Mouse (Mus musculus) cerebellum, adult 11 months (tissue): ENCODE results near the gene Cit.

ENCODE experiments used
- DNase-seq: peaks from one replicate; pipeline ENCODE4 v3.0.0; 2022

Gene Cit

DNA sequence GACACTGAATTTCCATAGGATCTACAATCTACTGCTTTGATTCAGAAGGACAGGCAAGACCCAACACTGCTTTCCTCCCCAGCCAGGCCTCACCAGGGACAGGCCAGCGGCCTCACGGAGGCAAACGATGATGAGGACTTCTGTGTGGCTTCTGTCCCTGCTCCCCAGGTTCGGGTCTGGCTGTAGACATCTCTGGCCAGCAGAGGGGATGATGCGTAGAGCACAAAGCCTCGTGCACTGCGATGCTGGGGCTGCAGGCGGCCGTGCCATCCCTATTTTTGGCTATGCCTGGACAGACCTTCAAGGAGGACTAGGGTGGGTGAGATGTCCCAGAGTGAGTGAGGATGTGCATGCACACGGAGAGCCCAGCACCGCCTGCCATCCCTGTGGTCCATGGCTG, 169.2 kb downstream of the Cit start:
- DNase-seq: no peak

DNA sequence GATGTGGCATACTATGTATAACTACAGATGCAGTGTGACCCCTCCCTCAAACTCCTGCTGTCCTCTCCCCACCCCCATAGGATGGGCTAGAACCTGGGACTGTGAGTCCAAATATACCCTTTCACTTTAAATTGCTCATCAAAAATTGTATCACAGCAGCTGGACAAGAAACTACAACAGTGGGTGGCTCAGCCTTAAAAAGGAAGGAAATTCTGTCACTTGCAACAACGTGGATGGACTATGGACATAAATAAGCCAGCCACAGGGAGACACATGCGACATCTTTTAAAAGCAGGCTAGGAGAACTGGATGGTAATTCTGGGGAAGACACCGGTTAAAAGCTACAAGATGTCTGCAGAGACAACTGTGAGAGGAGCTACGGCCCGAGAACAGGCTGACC, 171.5 kb downstream of the Cit start:
- no peak for DNase-seq

DNA sequence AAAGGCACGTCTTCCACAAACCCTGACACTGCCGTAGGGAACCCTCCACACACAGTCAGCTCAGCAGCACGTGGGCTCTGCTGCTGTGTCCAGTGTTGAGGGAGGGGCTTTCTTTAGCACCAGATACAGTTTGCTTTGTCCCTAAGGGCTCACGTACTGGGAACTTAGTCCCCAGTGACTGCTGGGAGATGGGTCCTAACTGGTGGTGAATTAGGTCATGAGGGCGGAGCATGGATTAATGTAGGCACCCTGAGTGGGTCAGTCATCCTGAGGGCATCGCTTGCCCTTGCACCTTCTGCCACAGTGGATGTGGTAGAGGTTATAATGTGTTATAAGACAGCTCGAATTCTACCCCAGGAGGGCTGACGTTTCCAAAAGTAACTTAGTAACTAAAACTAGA, 172.3 kb downstream of the Cit start:
- DNase-seq: no peak

DNA sequence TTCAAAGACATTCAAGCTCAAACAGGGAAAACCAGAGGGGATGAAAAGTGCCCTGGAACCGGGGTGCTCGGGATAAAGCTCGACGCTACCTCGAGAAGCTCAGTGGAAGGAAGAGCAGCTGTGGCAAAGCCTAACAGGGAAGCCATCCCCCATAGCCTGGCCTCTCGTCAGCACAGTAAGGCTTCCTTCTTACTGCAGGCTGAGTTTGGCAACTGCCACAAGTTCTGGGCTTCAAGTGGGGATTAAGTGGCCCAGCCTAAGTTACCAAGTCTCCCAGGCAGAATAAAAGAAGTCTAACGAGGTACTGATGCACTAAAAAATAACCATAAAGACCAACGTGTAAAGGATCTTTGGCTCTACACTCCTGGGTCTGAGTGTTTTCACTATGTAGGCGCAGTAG, 173.1 kb downstream of the Cit start:
- DNase-seq: no peak

DNA sequence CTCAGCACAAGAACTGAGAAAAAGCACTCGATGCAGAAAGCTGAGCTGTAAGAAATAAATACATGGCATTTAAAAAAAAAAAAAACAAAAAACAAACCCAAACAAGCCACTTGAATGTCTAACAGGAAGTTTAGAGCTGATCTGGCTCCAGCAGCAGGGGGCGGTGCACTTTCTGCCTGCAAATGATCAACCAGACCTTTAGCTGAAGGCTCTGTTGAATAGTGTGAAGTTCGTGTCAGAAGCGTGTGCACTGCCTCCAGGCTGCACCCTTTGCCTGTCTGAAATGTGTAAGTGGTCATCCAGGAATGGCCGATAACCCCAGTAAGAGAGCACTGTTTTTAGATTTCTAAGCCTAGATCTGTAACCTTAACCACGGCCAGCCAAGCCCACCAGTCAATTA, 173.7 kb downstream of the Cit start:
- DNase-seq: no peak

DNA sequence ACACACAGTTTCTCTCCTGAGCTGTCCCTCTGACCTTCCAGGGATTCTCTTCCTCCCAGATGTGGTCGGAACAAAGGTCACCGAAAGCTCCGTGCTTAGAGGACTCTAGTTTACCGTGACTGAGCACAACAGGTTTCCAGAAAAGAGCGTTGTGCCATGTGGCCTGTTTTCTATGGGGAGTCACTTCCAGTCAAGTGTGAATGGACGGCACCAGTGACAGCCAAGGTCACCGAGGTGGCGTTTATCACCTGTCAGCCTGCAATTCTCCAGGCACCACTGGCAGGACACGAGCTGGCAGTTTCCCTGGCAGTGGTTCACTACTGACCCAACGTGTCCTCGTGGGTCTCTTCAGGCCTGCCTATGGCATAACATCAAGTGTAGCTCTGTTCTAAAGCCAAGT, 174.3 kb downstream of the Cit start:
- DNase-seq: no peak

DNA sequence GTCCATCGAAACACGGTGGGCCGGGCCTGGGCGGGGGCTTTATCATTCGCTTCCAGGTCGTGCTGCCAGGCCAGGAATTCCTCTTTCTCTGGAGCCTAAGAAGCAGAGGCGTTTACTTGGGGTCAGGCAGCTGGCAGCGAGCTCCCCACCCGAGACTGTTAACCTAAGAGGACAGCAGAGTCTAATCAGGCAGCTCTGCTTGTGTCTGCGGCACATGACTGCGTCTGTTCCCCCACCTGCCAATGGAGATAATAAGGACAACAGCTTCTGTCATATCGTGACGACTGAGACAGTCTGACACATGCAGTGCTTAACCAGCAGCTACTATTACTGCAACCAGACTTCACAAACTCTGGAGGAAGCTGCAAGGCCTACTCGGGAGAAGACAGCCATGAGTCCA, 176.5 kb downstream of the Cit start:
- DNase-seq: no peak

DNA sequence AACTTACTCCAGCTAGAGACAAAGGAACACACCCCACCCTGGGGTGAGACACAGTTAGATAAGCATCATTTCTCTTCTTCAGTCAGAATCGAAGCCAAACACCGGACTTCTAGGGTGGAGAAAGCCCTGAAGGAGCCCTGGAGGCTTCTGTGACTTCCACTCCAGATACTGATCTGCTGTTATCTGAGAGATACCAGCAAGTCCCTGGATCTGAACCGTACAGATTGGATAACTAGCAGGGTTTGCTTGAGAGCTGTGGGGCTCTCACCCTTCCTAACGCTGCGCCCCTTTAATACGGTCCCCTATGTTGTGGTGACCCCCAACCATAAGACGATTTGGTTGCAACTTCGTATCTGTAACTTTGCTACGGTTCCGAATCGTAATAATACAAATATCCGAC, 177.1 kb downstream of the Cit start:
- DNase-seq: no peak

DNA sequence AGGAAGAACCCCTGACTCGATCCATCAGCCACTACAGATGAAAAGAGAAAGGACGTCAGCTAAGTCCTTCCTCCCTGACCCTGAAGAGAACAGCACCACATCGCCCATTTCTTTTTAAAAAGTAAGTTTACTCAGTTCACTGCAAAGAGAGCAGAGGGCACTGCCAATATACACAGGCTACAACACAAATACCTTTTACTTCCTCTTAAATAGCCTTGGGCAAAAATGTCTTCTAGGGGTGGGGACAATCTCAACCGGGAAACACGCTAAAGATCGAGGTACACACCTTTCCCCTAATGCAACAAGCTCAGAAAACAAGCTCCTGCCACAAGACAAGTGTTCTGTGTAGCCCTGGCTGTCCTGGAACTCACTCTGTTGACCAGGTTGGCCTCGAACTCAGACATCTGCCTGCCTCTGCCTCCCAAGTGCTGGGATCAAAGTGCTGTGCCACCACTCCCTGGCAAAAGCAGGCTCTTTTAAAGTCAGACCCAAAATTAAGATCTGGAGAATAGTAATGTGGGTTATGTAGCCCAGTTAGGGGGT, 177.7 kb downstream of the Cit start:
- DNase-seq: no peak

DNA sequence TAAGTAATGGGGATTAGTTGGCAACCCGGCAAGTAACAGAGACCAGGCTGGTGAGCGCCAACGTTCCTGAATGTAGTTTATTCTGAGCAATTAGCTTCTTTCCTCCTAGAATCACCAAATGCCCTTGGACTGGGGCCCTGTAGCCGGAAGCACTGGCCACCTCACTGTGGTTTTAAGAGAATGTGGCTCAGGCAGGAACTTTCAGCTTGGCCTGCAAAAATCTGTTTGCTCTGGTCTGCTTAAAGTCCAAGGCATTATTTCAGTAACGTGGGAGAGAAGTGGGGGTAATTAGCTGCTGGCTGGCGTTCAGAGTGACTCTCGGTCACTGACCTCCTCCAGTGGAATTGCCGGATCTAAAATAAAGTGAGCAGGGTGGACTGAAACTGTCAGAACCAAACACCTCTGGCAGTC, 178.2 kb downstream of the Cit start:
- DNase-seq: no peak

DNA sequence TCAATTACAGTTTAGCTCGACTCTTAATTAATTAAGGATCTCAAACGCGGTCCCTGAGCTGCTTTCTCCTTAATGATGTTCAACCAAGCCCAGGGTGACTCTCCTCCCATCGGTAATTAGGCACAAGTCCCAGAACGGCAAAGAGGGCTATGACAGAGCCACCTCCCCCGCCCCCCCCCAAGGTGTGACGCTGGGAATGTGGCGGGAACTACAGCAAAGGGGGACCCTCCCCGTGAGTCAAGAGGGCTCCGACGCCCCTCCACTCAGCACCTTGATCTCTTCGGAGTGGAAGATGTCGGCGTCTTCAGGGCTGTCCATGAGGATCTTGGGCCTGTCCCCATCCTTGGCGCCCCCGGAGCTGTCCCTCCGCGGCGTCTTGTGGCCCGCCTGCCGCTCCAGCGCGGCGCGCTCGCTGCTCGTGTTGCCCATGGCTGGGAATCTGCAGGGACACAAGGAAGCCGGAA, 178.8 kb downstream of the Cit start:
- DNase-seq: no peak

DNA sequence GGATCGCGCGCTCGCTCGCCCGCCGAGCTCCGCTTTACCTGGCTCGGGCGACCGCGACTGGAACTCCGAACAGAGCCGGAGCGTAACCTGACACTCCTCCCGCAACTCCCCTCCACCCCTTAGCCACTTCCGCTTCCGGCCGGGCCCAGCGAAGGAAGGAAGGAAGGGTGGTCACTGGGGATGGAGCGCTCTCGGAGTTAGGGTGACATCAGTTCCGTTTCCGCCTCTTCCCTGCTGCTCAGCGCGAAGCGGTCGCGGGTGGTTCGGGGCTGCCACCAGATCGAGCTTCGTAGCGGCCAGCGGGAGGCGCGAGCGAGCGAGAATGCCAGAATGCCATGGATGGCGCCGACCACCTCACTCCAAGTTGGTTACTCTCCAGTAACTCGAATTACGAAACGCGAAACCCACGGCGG, 179.3 kb downstream of the Cit start, which contains the start of gene Prkab1:
Gene Prkab1, minus strand, starts transcription at position 182 of the 413 bp plus-strand sequence.
- peak; percentile 87 for DNase-seq

DNA sequence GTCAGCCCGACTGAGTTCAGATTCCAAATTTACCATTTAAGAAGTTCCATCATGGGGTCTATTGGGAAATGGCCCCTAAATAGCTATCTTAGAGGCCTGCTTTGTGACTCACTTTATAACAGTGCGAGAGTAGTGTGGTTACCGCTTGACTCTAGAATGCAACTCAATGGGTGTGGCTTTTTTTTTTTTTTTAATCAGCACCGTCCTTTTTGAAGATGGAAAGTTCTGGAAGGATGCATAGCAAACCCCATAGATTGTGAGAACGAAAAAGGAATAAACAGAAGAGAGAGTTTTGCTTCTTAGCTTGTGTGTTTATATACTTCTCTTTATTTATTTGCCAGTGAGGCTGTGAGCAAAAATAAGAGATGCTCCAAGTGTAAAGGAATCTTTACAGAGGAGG, 181.0 kb downstream of the Cit start:
- DNase-seq: no peak

DNA sequence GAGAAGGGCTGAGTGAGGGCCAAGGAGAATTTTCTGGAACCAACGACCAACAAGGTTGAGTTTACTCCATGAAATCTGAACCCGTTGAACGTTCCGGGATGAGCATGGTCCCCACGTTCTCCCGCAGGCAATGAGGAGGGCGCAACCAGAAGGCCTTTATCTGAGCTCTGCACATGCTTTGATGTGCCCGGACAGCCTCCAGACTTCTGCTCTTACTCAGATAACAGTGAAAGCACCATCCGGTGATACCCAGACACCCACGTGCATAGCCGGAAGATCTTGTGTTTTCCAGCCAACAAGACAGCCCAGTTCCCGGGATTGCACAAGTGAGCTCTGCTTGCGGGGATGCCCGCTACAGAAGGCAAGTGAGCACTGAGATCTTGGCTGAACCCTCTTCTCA, 181.5 kb downstream of the Cit start:
- no peak for DNase-seq

DNA sequence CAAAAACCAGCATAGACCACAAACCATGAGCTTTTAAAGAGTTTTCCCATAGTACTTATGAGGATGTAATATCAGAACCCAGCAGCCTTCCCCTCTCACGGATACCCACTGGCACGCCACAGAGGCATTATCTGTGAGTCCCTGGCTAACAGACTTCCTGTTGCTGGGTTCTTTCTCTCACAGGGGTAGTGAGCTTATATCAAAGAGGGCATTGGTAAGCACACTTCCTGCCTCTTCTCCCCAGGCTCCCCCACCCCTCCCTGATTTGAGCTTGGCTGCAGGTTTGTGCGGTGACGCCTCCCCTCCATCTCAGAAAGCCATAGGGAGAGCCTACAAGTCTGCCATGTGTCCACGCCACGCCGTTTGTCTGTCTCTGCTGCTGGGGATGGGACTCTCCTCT, 184.0 kb downstream of the Cit start:
- no peak for DNase-seq

DNA sequence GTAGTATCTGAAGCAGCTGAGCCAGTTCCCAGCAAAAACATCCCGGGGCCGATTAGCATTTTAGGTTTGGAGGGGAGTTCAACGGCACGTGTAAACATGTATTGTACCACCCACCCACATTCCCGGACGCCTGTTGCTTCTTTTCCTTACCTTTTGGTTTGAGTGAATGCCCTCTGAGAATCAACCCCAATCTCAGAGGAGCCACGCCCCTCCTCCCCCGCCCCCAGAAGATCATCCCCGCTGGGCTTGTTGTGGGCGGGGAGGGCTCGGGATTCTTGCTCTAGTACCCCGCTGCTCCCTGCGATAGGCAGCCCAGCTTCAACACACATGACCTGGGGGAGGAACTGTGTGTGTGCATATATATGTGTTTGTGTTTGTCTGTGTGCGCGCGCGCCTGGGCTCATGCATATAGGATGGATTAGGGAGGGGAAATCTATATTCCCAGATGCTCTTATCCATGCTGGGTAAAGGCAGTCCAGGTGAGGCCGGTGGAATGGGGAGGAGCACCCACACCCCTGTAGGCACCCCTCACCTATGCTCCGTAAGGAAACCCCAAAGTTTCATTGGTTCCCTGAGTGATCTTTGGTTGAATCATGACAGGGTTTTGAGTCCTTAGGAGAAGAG, 185.6 kb downstream of the Cit start:
- DNase-seq: no peak

DNA sequence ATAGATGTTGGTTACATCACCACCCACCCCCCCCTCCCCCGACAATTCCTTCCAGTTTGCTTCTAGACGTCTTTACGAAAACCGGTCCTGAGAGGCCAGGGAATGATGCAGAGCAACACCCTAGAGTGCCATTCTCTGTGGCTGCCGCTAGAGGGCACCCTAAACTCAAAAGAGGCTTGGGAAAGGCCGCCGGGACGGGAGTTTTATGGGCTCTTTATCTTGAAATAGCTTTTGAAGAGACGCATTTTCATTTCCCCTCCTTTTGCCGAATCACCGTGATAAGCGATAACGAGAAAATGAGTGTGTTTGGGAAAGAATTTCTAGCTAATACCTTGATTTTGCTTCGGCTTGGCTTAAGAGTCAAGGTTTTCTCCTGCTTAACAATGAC, 186.1 kb downstream of the Cit start:
- DNase-seq: no peak

DNA sequence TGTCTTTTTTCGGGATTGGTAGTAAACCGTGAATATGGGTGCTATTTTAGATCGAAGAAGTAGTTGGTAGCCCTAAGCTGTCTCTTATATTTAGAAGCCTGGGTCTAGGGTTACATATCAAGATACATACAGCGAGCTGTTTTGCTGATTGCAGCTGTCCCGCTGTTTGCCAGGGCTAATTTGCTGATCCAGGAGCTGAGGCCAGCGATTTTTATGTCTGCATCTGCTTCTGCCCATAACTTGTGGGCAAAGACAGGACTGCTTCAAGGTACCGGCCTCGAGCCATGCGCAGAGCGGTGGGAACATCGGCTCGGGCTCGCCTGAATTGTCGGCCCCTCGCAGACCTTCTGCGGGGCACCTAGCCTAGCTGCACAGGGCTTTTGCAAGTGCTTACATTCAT, 191.4 kb downstream of the Cit start:
- no peak for DNase-seq

DNA sequence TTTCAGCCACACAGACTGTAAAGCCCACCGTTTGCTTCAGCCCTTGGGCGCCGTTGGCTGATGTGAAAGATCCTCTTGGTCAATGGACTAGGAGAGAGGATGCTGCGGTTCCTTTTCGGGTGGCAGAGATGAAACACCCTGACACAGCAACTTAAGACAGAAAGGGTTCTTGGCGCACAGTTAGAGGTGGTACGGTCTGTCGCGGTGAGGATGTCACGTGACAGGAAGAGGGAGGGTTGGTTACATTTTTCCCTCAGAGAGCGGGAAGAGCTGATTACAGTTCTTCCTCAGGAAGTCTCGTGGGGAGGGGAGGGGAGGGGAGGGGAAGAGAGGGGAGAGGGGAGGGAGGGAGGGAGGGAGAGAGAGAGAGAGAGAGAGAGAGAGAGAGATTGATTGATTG, 192.7 kb downstream of the Cit start:
- DNase-seq: no peak

DNA sequence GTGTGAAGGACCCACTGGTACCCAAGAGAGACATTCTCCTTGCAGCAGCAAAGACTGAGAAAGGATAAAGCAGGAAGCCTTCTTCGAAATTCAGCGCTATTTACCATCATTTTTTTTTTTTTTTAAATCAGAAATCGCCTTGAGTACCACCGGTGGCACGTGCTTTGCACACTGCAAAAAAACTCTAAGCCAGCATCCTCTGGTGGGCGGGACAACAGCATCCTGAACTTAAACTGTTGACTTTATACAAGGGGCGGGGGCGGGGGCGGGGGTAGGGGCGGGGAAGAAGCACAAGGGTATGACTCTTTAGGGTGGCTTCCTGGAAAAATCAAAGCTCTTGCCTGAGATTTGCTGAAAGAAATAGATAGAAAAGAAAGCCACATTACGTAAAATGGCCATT, 194.6 kb downstream of the Cit start:
- no peak for DNase-seq

DNA sequence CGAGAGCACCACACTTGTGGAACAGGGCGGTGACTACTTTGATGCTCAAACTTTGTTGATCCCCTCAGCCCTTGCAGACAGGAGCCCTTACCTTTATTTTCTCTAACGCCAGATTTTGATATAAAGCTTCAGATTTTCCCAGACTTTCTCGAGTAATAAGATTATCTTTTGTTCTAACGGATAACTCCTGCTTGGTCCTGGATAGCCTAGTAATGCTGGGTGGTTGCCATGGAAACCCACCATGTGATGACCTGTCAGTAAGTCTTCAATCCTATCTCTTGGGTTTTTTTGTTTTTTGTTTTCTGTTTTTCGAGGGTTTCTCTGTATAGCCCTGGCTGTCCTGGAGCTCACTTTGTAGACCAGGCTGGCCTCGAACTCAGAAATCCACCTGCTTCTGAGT, 197.2 kb downstream of the Cit start:
- DNase-seq: no peak

DNA sequence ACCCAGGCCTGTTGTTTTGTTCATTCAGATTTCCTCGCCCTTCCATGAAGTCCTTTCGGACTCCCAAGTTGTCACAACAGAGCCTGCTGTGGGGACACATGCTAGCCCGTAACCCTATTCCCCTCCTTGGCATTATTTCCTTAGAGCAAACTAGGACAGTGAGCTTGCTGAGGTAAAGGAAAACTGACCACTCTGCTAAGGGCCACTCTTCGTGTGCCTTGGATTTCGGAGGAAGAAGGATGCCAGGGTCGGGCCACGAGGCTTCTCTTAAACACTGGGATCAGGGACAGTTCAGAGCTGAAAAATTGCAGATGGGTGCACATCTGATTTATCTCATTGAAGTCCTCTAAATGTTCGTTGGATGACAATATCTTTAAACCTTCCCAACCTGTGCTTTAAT, 200.5 kb downstream of the Cit start:
- no peak for DNase-seq

DNA sequence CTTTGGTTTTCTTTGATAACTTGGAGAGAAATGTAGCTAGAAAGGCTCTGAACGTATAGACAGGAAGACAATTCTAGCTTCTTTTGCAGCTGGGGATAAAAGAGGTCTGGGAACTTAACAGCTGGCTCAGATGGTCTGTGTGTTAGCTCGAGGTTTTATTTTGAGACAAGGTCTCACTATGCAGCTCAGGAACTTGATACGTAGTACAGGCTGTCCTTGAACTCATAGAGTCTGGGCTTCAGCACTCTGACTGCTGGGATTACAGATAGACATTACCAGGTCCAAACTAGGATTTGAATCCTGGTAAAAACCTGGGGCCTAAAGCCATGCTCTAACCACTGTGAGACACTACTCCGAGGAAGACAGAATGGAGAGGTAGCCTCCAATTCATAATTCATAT, 201.2 kb downstream of the Cit start:
- DNase-seq: no peak

DNA sequence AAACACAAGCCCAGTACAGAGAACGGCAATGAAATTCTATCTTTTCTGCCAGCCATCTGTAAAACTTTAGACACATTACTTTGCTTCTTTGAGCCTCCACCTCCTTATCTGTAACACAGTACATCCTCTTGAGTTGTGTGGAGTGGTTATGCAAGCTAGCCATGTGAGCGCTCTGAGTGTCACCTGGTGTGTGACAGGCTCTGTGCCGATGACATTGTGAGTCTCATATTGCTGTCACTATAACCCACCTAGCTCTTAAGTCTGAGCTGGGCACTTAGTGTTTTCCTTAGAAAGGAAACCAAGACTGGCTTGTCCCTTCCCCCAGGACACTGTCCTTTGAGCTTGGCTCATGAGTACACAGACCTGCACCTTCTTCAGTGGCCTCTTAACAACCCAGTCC, 203.2 kb downstream of the Cit start:
- no peak for DNase-seq

DNA sequence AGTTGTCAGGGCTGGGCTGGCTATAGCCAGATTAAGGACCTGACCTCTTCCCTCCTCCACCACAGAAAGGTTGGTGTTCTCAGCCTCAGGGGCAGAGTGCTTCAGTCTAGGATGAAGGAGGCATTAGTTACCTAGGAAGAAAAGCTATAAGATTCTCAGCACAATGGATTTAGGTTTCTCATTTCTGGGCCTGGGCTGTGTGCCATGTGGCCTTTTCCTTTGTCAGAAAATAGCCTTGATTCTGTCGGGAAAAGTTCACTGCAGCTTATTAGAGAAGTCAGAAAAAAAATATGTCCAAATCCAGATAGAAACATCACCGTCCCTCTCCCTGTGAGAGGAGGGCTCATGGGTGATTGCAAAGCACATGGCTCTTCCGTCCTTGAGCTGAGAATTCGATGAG, 204.7 kb downstream of the Cit start:
- no peak for DNase-seq
